Mouse (Mus musculus): Measurements from ENCODE around the gene Pef1. TPM values are rescaled to one million over a fixed set of nuclear protein-coding genes. Genes with fewer than 3 reads are reported as not detected.

The Pef1 gene
- polyA plus RNA-seq, 1 experiment: 62.4 TPM

DNA sequence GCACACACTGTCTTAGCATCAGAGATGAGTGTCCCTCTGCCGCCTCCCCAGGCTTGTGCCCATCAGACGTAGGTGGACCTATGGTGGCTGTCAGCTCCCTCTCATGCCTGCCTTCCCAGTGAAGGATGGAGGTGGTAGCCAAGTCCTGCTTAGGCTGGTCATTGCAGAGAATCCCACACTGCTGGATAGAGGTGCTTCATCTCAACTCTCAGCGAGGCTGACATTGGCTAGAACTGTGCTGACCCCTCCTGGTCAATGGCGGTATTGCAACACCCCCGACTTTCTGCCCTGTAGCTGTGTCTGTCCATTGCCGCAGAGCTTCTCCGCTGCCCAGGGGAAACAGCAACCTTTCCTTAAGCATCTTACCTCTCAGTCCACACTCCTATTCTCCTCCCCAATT is 15.1 kb upstream of the Pef1 start:
- Histone ChIP-seq H3K27me3 (ENCODE audit: control insufficient read depth, insufficient read depth, insufficient read length) (no peaks in the 10 kb centered on the region), H3K4me2 (ENCODE audit: low read depth) (no peak overlapping the region), H3K79me2 (ENCODE audit: control insufficient read depth, insufficient read depth) (no peaks in the 10 kb centered on the region), H3ac (ENCODE audit: control insufficient read depth, insufficient read length) (no peak overlapping the region), H3K36me3 (ENCODE audit: control insufficient read depth, insufficient read depth) (no peaks in the 10 kb centered on the region), H3K4me3 (no peak overlapping the region)
- no peak for TF ChIP-seq TCF12 (IDR thresholded peaks at IDR 0.05; ENCODE audit: insufficient read depth, poor library complexity, severe bottlenecking)
- 0 out of 2 replicates have a peak, but pooled peaks have one; percentile 12 for TF ChIP-seq CEBPB (IDR thresholded peaks at IDR 0.05; ENCODE audit: insufficient read depth, poor library complexity, severe bottlenecking)

DNA sequence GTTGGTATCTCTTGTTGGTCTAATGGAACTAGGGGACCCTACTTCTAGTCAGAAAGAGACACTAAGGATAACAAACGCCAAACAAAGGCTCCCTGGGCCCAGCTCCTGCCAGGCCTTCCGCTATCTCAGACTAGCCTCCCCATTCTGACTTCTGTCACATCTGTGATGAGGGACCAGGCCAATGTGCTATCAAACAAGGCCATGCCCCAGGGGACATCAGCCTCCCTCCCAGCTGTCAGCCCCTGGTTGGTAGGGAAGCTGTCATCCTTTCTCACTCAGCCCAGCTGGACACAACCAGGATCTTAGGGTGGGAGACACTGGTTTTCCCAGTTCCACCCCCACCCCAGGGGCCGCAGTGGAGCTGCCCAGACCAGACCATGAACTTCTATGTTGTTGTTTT is 7.2 kb upstream of the Pef1 start:
- H3K79me2 ChIP-seq (ENCODE audit: control insufficient read depth, insufficient read depth): no peaks in the 10 kb centered on the region
- no peaks in the 10 kb centered on the region for H3K36me3 ChIP-seq (ENCODE audit: control insufficient read depth, insufficient read depth)
- H3K27me3 ChIP-seq (ENCODE audit: control insufficient read depth, insufficient read depth, insufficient read length): no peaks in the 10 kb centered on the region
- H3K4me2 ChIP-seq (ENCODE audit: low read depth): no peak overlapping the region
- H3K4me3 ChIP-seq: no peak overlapping the region
- TF ChIP-seq MYOD1 (IDR thresholded peaks at IDR 0.05; ENCODE audit: control insufficient read depth in 1 of 3, insufficient read length in 2 of 3, low read depth in 2 of 3) (no peak), SRF (IDR thresholded peaks at IDR 0.05; ENCODE audit: control insufficient read depth, insufficient read length, low read depth) (no peak), USF1 (IDR thresholded peaks at IDR 0.05; ENCODE audit: low read depth) (no peak), E2F4 (IDR thresholded peaks at IDR 0.05; ENCODE audit: insufficient read depth) (no peak), MAX (IDR thresholded peaks at IDR 0.05; ENCODE audit: low read depth) (no peak), TCF3 (IDR thresholded peaks at IDR 0.05; ENCODE audit: insufficient read length, low read depth) (no peak), POLR2A (IDR thresholded peaks at IDR 0.05; ENCODE audit: insufficient read length, low read depth) (no peak), CEBPB (IDR thresholded peaks at IDR 0.05; ENCODE audit: insufficient read depth, poor library complexity, severe bottlenecking) (no peak), POLR2AphosphoS2 (IDR thresholded peaks at IDR 0.05; ENCODE audit: insufficient read length, low read depth) (no peak), MYOG (IDR thresholded peaks at IDR 0.05; ENCODE audit: control insufficient read depth in 1 of 3, insufficient read depth in 1 of 3, insufficient read length in 2 of 3, low read depth in 2 of 3) (no peak), REST (IDR thresholded peaks at IDR 0.05; ENCODE audit: insufficient read depth, insufficient read length) (no peak), TCF12 (IDR thresholded peaks at IDR 0.05; ENCODE audit: insufficient read depth, poor library complexity, severe bottlenecking) (no peak)
- no peak overlapping the region for H3ac ChIP-seq (ENCODE audit: control insufficient read depth, insufficient read length)

DNA sequence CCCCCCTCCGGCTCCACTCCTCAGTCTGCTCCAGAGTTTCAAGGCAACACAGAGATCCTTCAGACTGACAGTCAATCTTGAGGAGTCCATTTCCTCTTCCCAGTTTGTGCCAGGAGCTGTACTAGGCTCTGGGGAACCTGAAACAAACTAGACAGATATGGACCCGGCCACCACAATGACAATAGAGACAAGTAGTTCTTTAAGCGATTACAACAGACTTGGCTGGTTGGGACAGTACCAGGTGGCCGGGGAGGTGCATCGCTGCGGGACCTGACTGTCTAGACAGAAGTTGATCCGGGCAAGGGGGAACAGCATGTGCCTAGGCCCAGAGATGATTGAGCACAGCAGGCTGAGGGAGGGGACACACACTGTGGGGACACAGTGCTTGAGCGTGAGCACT is 1.2 kb upstream of the Pef1 start:
- no peak for TF ChIP-seq TCF3 (IDR thresholded peaks at IDR 0.05; ENCODE audit: insufficient read length, low read depth)
- no peak for TF ChIP-seq POLR2A (IDR thresholded peaks at IDR 0.05; ENCODE audit: insufficient read length, low read depth)
- TF ChIP-seq MAX (IDR thresholded peaks at IDR 0.05; ENCODE audit: low read depth): no peak
- TF ChIP-seq TCF12 (IDR thresholded peaks at IDR 0.05; ENCODE audit: insufficient read depth, poor library complexity, severe bottlenecking): no peak
- no peak for TF ChIP-seq E2F4 (IDR thresholded peaks at IDR 0.05; ENCODE audit: insufficient read depth)
- no peak for TF ChIP-seq MYOG (IDR thresholded peaks at IDR 0.05; ENCODE audit: control insufficient read depth in 1 of 3, insufficient read depth in 1 of 3, insufficient read length in 2 of 3, low read depth in 2 of 3)
- TF ChIP-seq SRF (IDR thresholded peaks at IDR 0.05; ENCODE audit: control insufficient read depth, insufficient read length, low read depth): no peak
- Histone ChIP-seq H3K4me2 (ENCODE audit: low read depth) (no peak overlapping the region), H3K79me2 (ENCODE audit: control insufficient read depth, insufficient read depth) (no peaks in the 10 kb centered on the region), H3K27me3 (ENCODE audit: control insufficient read depth, insufficient read depth, insufficient read length) (no peaks in the 10 kb centered on the region), H3K4me3 (no peak overlapping the region), H3K36me3 (ENCODE audit: control insufficient read depth, insufficient read depth) (no peaks in the 10 kb centered on the region), H3ac (ENCODE audit: control insufficient read depth, insufficient read length) (no peak overlapping the region)

DNA sequence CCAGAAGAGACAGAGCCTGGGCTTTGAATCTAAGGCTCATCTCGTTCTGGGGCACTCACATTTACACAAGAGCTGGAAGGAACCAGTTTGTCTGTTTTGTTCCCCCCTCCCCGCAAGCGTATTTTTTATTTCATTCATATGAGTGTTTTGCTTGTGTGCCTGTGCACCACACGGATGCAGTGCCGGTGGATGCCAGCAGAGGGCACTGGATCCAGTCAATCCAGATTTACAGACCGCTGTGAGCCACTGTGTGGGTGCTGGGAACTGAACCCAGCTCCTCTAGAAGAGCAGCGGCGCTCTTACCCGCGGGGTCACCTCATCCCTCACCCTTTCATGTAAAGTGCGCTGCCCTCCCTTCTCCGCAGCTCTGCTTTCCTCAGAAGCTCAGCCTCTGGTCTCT is 1.3 kb downstream of the Pef1 start:
- TF ChIP-seq USF1 (IDR thresholded peaks at IDR 0.05; ENCODE audit: low read depth): no peak
- no peak for TF ChIP-seq POLR2AphosphoS2 (IDR thresholded peaks at IDR 0.05; ENCODE audit: insufficient read length, low read depth)
- TF ChIP-seq MYOD1 (IDR thresholded peaks at IDR 0.05; ENCODE audit: control insufficient read depth in 1 of 3, insufficient read length in 2 of 3, low read depth in 2 of 3): no peak
- no peak for TF ChIP-seq CEBPB (IDR thresholded peaks at IDR 0.05; ENCODE audit: insufficient read depth, poor library complexity, severe bottlenecking)
- TF ChIP-seq REST (IDR thresholded peaks at IDR 0.05; ENCODE audit: insufficient read depth, insufficient read length): no peak
- TF ChIP-seq TCF3 (IDR thresholded peaks at IDR 0.05; ENCODE audit: insufficient read length, low read depth): no peak
- TF ChIP-seq MYOG (IDR thresholded peaks at IDR 0.05; ENCODE audit: control insufficient read depth in 1 of 3, insufficient read depth in 1 of 3, insufficient read length in 2 of 3, low read depth in 2 of 3): no peak
- TF ChIP-seq E2F4 (IDR thresholded peaks at IDR 0.05; ENCODE audit: insufficient read depth): no peak
- TF ChIP-seq SRF (IDR thresholded peaks at IDR 0.05; ENCODE audit: control insufficient read depth, insufficient read length, low read depth): no peak
- TF ChIP-seq POLR2A (IDR thresholded peaks at IDR 0.05; ENCODE audit: insufficient read length, low read depth): no peak
- TF ChIP-seq MAX (IDR thresholded peaks at IDR 0.05; ENCODE audit: low read depth): no peak
- no peak for TF ChIP-seq TCF12 (IDR thresholded peaks at IDR 0.05; ENCODE audit: insufficient read depth, poor library complexity, severe bottlenecking)
- peaks cover 10% of the 10 kb centered on the region for H3K79me2 ChIP-seq (ENCODE audit: control insufficient read depth, insufficient read depth)
- H3K36me3 ChIP-seq (ENCODE audit: control insufficient read depth, insufficient read depth): no peaks in the 10 kb centered on the region
- H3K4me2 ChIP-seq (ENCODE audit: low read depth): no peak overlapping the region
- no peak overlapping the region for H3K4me3 ChIP-seq
- H3ac ChIP-seq (ENCODE audit: control insufficient read depth, insufficient read length): no peak overlapping the region
- no peaks in the 10 kb centered on the region for H3K27me3 ChIP-seq (ENCODE audit: control insufficient read depth, insufficient read depth, insufficient read length)

DNA sequence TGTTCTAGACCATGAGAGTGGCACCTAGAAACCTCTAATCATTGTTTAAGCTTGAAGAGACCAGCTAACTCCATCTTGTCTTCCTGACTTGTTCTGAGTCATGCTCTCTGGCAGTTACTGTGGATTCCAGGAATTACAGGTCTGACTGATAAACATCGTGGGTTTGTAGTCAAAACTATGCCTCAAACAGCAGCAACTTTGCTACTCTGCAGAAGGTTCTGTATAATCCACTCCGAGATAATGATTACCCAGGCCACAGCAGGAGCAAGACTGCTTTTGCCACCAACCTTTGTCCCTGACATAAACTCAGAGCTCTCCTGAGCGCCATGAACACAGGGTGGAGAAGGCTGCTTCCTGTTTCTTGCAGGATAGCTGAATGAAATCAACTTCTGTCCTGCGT is 2.2 kb downstream of the Pef1 start:
- Histone ChIP-seq H3ac (ENCODE audit: control insufficient read depth, insufficient read length) (no peak overlapping the region), H3K79me2 (ENCODE audit: control insufficient read depth, insufficient read depth) (peaks cover 19% of the 10 kb centered on the region), H3K27me3 (ENCODE audit: control insufficient read depth, insufficient read depth, insufficient read length) (no peaks in the 10 kb centered on the region), H3K4me2 (ENCODE audit: low read depth) (no peak overlapping the region), H3K36me3 (ENCODE audit: control insufficient read depth, insufficient read depth) (no peaks in the 10 kb centered on the region), H3K4me3 (no peak overlapping the region)
- TF ChIP-seq CEBPB (IDR thresholded peaks at IDR 0.05; ENCODE audit: insufficient read depth, poor library complexity, severe bottlenecking) (no peak), POLR2AphosphoS2 (IDR thresholded peaks at IDR 0.05; ENCODE audit: insufficient read length, low read depth) (no peak), MAX (IDR thresholded peaks at IDR 0.05; ENCODE audit: low read depth) (no peak), MYOD1 (IDR thresholded peaks at IDR 0.05; ENCODE audit: control insufficient read depth in 1 of 3, insufficient read length in 2 of 3, low read depth in 2 of 3) (no peak), USF1 (IDR thresholded peaks at IDR 0.05; ENCODE audit: low read depth) (no peak)

All from myocyte (in vitro differentiated cells).